In genomic region chr7:137244839-137245238, GRCm38 (mm10) we compare ENCODE assay signal across 15 mouse cellular contexts.
DNase-seq lines count a peak whose midpoint lies in the region; ATAC-seq and TF ChIP-seq lines count a peak whose summit lies in the region.
"Had no signal": no experiment of that assay in that cellular context is flagged by ENCODE, and none has a peak within 500 bp of the region (broad histone marks: within the 10 kb centered on the region; RNA-seq: fewer than 3 reads in every experiment).

No protein-coding gene starts in this region.

- TF ChIP-seq POLR2A in brain, embryonic 14.5 days (IDR thresholded peaks at IDR 0.05; ENCODE audit: borderline replicate concordance, extremely low read depth, insufficient read depth, insufficient read length, poor library complexity, severe bottlenecking): no peak

- 40% methylated on average over 7 of the region's 7 CpGs for WGBS in hindbrain, embryonic 14.5 days
- 55% methylated on average over 7 of the region's 7 CpGs for WGBS in neural tube, embryonic 12.5 days
- WGBS in limb, embryonic 10.5 days: 81% methylated on average over 7 of the region's 7 CpGs

- H3K4me1 ChIP-seq in hindbrain, embryonic 14.5 days (replicated peaks; ENCODE audit: control insufficient read depth, insufficient read depth, low read length): peaks cover 98% of the 10 kb centered on the region
- peaks cover 75% of the 10 kb centered on the region for H3K4me1 ChIP-seq in neural tube, embryonic 12.5 days
- peaks cover 93% of the 10 kb centered on the region for H3K4me1 ChIP-seq in limb, embryonic 10.5 days
- H3K4me1 ChIP-seq: heart, embryonic 15.5 days had no signal

- no peaks in the 10 kb centered on the region for H3K9me3 ChIP-seq in hindbrain, embryonic 14.5 days (ENCODE audit: control insufficient read depth, low read length)
- H3K9me3 ChIP-seq in neural tube, embryonic 12.5 days: no peaks in the 10 kb centered on the region
- no peaks in the 10 kb centered on the region for H3K9me3 ChIP-seq in limb, embryonic 10.5 days (replicated peaks)
- H3K9me3 ChIP-seq: heart, embryonic 15.5 days; limb, embryonic 13.5 days had no signal

- H3K4me2 ChIP-seq in hindbrain, embryonic 14.5 days (replicated peaks): no peak overlapping the region
- peak overlapping the region; percentile 9; the same call in 1 of the 2 replicates for H3K4me2 ChIP-seq in neural tube, embryonic 12.5 days (replicated peaks)
- H3K4me2 ChIP-seq: heart, embryonic 15.5 days; limb, embryonic 13.5 days had no signal

- TF ChIP-seq CTCF in brain, embryonic 14.5 days (IDR thresholded peaks at IDR 0.05; ENCODE audit: borderline replicate concordance, extremely low read depth, insufficient read depth, insufficient read length): no peak

- no peak overlapping the region for H3K4me3 ChIP-seq in hindbrain, embryonic 14.5 days (replicated peaks; ENCODE audit: low read length)
- H3K4me3 ChIP-seq in neural tube, embryonic 12.5 days: no peak overlapping the region
- no peak overlapping the region for H3K4me3 ChIP-seq in limb, embryonic 10.5 days
- H3K4me3 ChIP-seq: heart, embryonic 15.5 days; limb, embryonic 13.5 days had no signal

- H3K36me3 ChIP-seq in hindbrain, embryonic 14.5 days (replicated peaks; ENCODE audit: control insufficient read depth, insufficient read depth): no peaks in the 10 kb centered on the region
- H3K36me3 ChIP-seq in neural tube, embryonic 12.5 days: no peaks in the 10 kb centered on the region
- no peaks in the 10 kb centered on the region for H3K36me3 ChIP-seq in limb, embryonic 10.5 days
- H3K36me3 ChIP-seq: heart, embryonic 15.5 days had no signal

- peak overlapping the region; percentile 46 for H3K9ac ChIP-seq in hindbrain, embryonic 14.5 days
- no peak overlapping the region for H3K9ac ChIP-seq in neural tube, embryonic 12.5 days
- H3K9ac ChIP-seq: heart, embryonic 15.5 days; limb, embryonic 13.5 days had no signal

- DNase-seq in frontal cortex, postnatal 14 days (ENCODE audit: low spot score in 2 of 2): no peak
- DNase-seq in brain, embryonic 14.5 days (ENCODE audit: low read depth): peak; percentile 70
- no peak for DNase-seq in hindbrain, embryonic 14.5 days (ENCODE audit: low spot score)
- DNase-seq in limb, embryonic 10.5 days (ENCODE audit: low spot score): no peak
- no peak for DNase-seq in adrenal gland, postnatal 10 days
- DNase-seq: adrenal gland, postnatal 25 days; cerebellum, postnatal 25 days; lung, postnatal 36 days; spleen, adult 18-20 months had no signal

- H3K27me3 ChIP-seq in hindbrain, embryonic 14.5 days (ENCODE audit: control insufficient read depth, insufficient read depth, low read length): no peaks in the 10 kb centered on the region
- H3K27me3 ChIP-seq in neural tube, embryonic 12.5 days (replicated peaks): no peaks in the 10 kb centered on the region
- H3K27me3 ChIP-seq in limb, embryonic 10.5 days (ENCODE audit: low read depth, poor library complexity, severe bottlenecking): peaks cover 69% of the 10 kb centered on the region

- peak overlapping the region; percentile 86 for H3K27ac ChIP-seq in hindbrain, embryonic 14.5 days
- H3K27ac ChIP-seq in neural tube, embryonic 12.5 days: peak overlapping the region; percentile 62
- H3K27ac ChIP-seq in limb, embryonic 10.5 days: no peak overlapping the region
- H3K27ac ChIP-seq: heart, embryonic 15.5 days; kidney, postnatal 0 days; limb, embryonic 13.5 days; stomach, postnatal 0 days had no signal

- ATAC-seq in frontal cortex, adult (ENCODE audit: low TSS enrichment): peak; percentile 72
- no peak; the same call in 1 of the 2 replicates for ATAC-seq in hindbrain, embryonic 14.5 days (ENCODE audit: low FRiP score)
- peak; percentile 30; the same call in 1 of the 2 replicates for ATAC-seq in neural tube, embryonic 12.5 days (ENCODE audit: low FRiP score, low read depth)
